Mouse (Mus musculus): ENCODE measurements at regions not wholly inside any gene's neighbourhood (a gene's known extent, or its start where the extent isn't known, plus 50 kb on each side); places are given as distances from the start of the nearest gene placed in this dataset.

DNA sequence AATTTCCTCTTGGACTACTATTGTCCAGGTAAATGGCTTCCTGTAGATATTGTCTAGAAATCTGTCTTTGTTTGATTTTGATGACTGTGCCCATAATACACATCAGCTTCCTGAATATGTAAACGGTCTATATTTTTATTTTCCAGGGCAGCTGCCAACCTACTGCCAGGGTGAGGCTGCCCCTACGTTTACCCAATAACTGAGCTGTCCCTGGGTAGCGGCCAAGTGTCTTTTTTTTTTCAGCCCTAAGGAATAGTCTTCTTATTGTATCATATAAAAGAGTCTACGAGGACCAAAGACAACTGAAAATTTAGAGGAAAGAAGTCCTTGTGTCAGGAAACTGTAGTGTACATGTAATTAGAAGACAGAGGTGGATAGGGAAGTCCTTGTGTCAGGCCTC lies 877.3 kb upstream of the A1bg start:
- TF ChIP-seq CTCF (IDR thresholded peaks at IDR 0.05; ENCODE audit: low read depth) (no peak), EP300 (optimal IDR thresholded peaks at IDR 0.05) (no peak)

Measured in stomach, postnatal 0 days (tissue).